Mouse (Mus musculus) heart, embryonic 16.5 days (tissue): ENCODE measurements around the gene Rcbtb2. TPM values are rescaled to one million over a fixed set of nuclear protein-coding genes. Genes with fewer than 3 reads are reported as not detected.

ENCODE experiments used
- ATAC-seq: fragments of 200-750 bp; cut with Nextera tagmentation; replicated peaks from 2 replicates; pipeline ENCODE4 v1.8.0; 2017; ENCODE audit warnings: moderate number of reproducible peaks; ENCODE audit not compliant: insufficient read depth, low FRiP score; ENCODE audit errors: extremely low read depth
- H3K27ac ChIP-seq: fragments of 300-500 bp; sonication (generic); 2 replicates; pipeline ENCODE4 v1.5.1; 2014; ENCODE audit warnings: mild to moderate bottlenecking, low read length, control low read depth, moderate library complexity
- H3K27me3 ChIP-seq: fragments of 300-500 bp; sonication (generic); 2 replicates; pipeline ENCODE4 v1.6.1; 2014; ENCODE audit warnings: low read length, mixed read lengths; ENCODE audit not compliant: control insufficient read depth, insufficient read depth
- H3K36me3 ChIP-seq: fragments of 300-500 bp; sonication (generic); 2 replicates; pipeline ENCODE4 v1.6.1; 2014; ENCODE audit not compliant: control insufficient read depth, insufficient read depth
- H3K4me1 ChIP-seq: fragments of 300-500 bp; sonication (generic); 2 replicates; pipeline ENCODE4 v1.6.1; 2014; ENCODE audit warnings: low read length, mixed read lengths; ENCODE audit not compliant: control insufficient read depth, insufficient read depth
- H3K4me2 ChIP-seq: fragments of 300-500 bp; sonication (generic); 2 replicates; pipeline ENCODE4 v1.6.1; 2014; ENCODE audit warnings: low read depth, mild to moderate bottlenecking, control low read depth, low read length
- H3K4me3 ChIP-seq: fragments of 300-500 bp; sonication (generic); 2 replicates; pipeline ENCODE4 v1.5.1; 2014; ENCODE audit warnings: mild to moderate bottlenecking, control low read depth, low read length
- H3K9ac ChIP-seq: fragments of 300-500 bp; sonication (generic); 2 replicates; pipeline ENCODE4 v1.6.1; 2014; ENCODE audit warnings: low read length, control low read depth
- H3K9me3 ChIP-seq: fragments of 300-500 bp; sonication (generic); replicated peaks from 2 replicates; pipeline ENCODE4 v1.6.1; 2016; ENCODE audit warnings: low read length; ENCODE audit not compliant: control insufficient read depth
- WGBS: fragments of 180-500 bp; shearing (Covaris S2); extraction: QIAGEN DNeasy Blood & Tissue Kit; methylation state at CpG from one replicate; pipeline ENCODE4 v1.1.7; 2014; 5-methylcytosine and 5-hydroxymethylcytosine counted together
- polyA plus RNA-seq: library from polyadenylated mRNA; unstranded; fragments of >200 nt; fragmentation: Nextera tagmentation; extraction: Ambion mirVana; gene quantifications from 2 replicates; pipeline ENCODE4 v1.2.1, GENCODE M21; 2015

Gene Rcbtb2
- polyA plus RNA-seq, 1 experiment from 2014 or later = 77.3 TPM

DNA sequence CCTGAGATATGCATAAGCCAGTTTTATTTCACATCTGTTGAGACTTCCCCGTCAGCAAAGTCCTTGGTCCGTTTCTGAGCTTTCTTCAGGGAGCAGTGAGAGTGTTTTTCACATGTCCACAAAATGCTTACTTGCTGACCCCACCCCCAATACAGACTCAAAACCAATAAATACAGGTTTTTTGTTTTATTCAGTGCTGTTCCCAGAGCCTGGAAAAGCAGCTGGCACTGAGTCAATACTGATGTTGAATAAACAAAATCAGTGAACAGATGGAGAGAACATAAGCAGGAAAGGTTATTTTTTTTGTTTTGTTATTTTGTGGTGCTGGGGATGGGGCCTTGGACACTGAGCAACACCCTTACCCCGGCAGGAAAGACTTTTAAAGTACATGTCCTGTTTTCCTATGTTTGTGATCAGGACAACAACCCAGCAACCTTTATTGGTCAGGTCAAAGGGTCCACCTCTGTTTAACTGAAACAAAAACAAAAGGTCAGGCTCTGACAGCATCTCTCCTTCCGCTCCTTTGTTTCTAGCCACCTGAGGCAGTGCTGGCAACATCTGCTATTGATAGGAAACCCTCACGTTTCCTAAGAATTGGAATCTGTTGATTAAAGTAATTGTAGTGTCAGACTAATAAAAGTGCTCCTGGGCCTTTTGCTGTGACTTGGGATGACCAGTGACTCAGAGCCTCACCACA lies 108.6 kb downstream of the Rcbtb2 start:
- 56% methylated on average over 5 of the region's 5 CpGs for WGBS
- no peak for ATAC-seq
- H3K27ac ChIP-seq = peak overlapping the region; percentile 46

DNA sequence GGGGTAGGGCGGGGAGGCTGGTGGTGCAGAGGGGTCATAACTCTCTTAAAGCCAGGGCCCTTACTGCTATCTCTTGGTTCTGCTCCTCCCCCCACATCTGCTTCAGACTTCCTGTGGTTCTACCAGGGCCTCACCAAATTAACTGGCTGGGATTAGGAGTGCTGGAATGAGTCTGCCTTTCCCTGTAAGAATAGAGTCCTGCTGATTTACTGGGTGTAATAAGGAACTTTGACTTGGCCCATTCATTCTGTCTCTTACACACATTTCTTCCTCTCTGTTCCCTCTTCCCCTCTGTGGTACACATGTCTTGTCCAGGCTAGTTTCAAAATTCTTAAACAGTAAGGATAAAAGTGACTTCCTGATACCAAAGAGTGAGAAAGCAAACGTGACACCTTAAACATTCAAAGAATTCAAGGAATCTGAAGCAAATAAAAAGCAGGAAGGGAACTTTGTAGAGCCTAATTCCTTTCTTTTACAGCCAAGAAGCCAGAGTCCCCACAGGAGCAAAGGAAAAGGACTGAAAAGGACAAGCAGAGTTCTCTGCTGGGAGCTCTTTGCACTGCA lies 111.7 kb downstream of the Rcbtb2 start:
- Histone ChIP-seq H3K27me3 (no peaks in the 10 kb centered on the region), H3K9ac (no peak overlapping the region; the same call in 1 of the 2 replicates), H3K27ac (peak overlapping the region; percentile 71), H3K4me3 (no peak overlapping the region), H3K4me1 (peaks cover 11% of the 10 kb centered on the region), H3K36me3 (no peaks in the 10 kb centered on the region; the same call in 1 of the 2 replicates), H3K9me3 (peaks cover 4% of the 10 kb centered on the region; the same call in 1 of the 2 replicates), H3K4me2 (no peak overlapping the region)
- 15% methylated on average over 2 of the region's 2 CpGs for WGBS
- no peak for ATAC-seq

More for the DNA sequence above, 108.6 kb downstream of the Rcbtb2 start:
- Histone ChIP-seq H3K27me3 (no peaks in the 10 kb centered on the region), H3K9me3 (peaks cover 4% of the 10 kb centered on the region; the same call in 1 of the 2 replicates), H3K4me3 (no peak overlapping the region), H3K9ac (no peak overlapping the region; the same call in 1 of the 2 replicates), H3K4me2 (no peak overlapping the region), H3K4me1 (peaks cover 19% of the 10 kb centered on the region), H3K36me3 (no peaks in the 10 kb centered on the region; the same call in 1 of the 2 replicates)

GRCm38 (mm10) chr14:73237848-73238321 lies 115.0 kb downstream of the Rcbtb2 start, which contains the start of gene Lpar6:
Gene Lpar6, plus strand, starts transcription at chr14:73237895.
- H3K4me1 ChIP-seq = peaks cover 11% of the 10 kb centered on the region
- H3K4me2 ChIP-seq = peak within 1 kb of the TSS; percentile 66
- peaks cover 5% of the 10 kb centered on the region; the same call in 1 of the 2 replicates for H3K36me3 ChIP-seq
- peak; percentile 82 for ATAC-seq
- peak within 1 kb of the TSS; percentile 80 for H3K9ac ChIP-seq
- peak within 1 kb of the TSS; percentile 67 for H3K4me3 ChIP-seq
- under 1% methylated on average over 19 of the region's 19 CpGs for WGBS
- H3K27me3 ChIP-seq = no peaks in the 10 kb centered on the region
- peak within 1 kb of the TSS; percentile 90 for H3K27ac ChIP-seq
- peaks cover 2% of the 10 kb centered on the region; the same call in 1 of the 2 replicates for H3K9me3 ChIP-seq

- Histone ChIP-seq H3K36me3 (peaks cover 5% of the 10 kb centered on the region; the same call in 1 of the 2 replicates), H3K4me2 (peak overlapping the region; percentile 66), H3K27ac (peak overlapping the region; percentile 90), H3K9me3 (peaks cover 2% of the 10 kb centered on the region; the same call in 1 of the 2 replicates), H3K27me3 (no peaks in the 10 kb centered on the region), H3K9ac (peak overlapping the region; percentile 80), H3K4me1 (peaks cover 11% of the 10 kb centered on the region), H3K4me3 (peak overlapping the region; percentile 67)
- ATAC-seq = peak; percentile 88
- WGBS = under 1% methylated on average over 20 of the region's 20 CpGs
Observed at GRCm38 (mm10) chr14:73238498-73239250, 115.8 kb downstream of the Rcbtb2 start.

DNA sequence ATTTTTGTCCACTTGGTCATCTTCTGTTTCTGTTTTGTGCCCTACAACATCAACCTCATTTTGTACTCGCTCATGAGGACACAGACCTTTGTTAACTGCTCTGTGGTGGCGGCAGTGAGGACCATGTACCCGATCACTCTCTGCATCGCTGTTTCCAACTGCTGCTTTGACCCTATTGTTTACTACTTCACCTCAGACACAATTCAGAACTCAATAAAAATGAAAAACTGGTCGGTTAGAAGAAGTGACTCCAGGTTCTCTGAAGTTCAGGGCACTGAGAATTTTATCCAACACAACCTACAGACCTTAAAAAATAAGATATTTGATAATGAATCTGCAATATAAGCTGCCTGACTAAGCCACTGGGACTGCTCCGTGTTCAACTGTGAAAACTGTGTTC lies 116.5 kb downstream of the Rcbtb2 start:
- H3K4me3 ChIP-seq = peak overlapping the region; percentile 67
- H3K4me2 ChIP-seq = peak overlapping the region; percentile 66
- peaks cover 10% of the 10 kb centered on the region for H3K4me1 ChIP-seq
- H3K9me3 ChIP-seq = peaks cover 2% of the 10 kb centered on the region; the same call in 1 of the 2 replicates
- under 1% methylated on average over 6 of the region's 6 CpGs for WGBS
- peaks cover 5% of the 10 kb centered on the region; the same call in 1 of the 2 replicates for H3K36me3 ChIP-seq
- peak; percentile 52; the same call in 1 of the 2 replicates for ATAC-seq
- no peaks in the 10 kb centered on the region for H3K27me3 ChIP-seq
- peak overlapping the region; percentile 90 for H3K27ac ChIP-seq
- H3K9ac ChIP-seq = peak overlapping the region; percentile 80

- peaks cover 5% of the 10 kb centered on the region; the same call in 1 of the 2 replicates for H3K36me3 ChIP-seq
- H3K27me3 ChIP-seq = no peaks in the 10 kb centered on the region
- no peak for ATAC-seq
- H3K9ac ChIP-seq = no peak overlapping the region; the same call in 1 of the 2 replicates
- H3K4me1 ChIP-seq = peaks cover 5% of the 10 kb centered on the region; the same call in 1 of the 2 replicates
- H3K4me3 ChIP-seq = no peak overlapping the region
- no peak overlapping the region for H3K27ac ChIP-seq
- H3K9me3 ChIP-seq = peaks cover 2% of the 10 kb centered on the region; the same call in 1 of the 2 replicates
- WGBS = 37% methylated on average over 3 of the region's 3 CpGs
- no peak overlapping the region for H3K4me2 ChIP-seq
Observed at GRCm38 (mm10) chr14:73239857-73240256, 117.0 kb downstream of the Rcbtb2 start.

- H3K4me2 ChIP-seq = no peak overlapping the region
- peaks cover 5% of the 10 kb centered on the region; the same call in 1 of the 2 replicates for H3K36me3 ChIP-seq
- H3K9me3 ChIP-seq = no peaks in the 10 kb centered on the region
- 0 out of 2 replicates have a peak, but pooled peaks cover 2% of the 10 kb centered on the region for H3K4me1 ChIP-seq
- no peak overlapping the region for H3K4me3 ChIP-seq
- no peaks in the 10 kb centered on the region for H3K27me3 ChIP-seq
- WGBS = 91% methylated on average over 2 of the region's 2 CpGs
- no peak overlapping the region for H3K9ac ChIP-seq
- peak overlapping the region; percentile 19; the same call in 1 of the 2 replicates for H3K27ac ChIP-seq
- no peak for ATAC-seq
Observed at GRCm38 (mm10) chr14:73244061-73244597, 121.3 kb downstream of the Rcbtb2 start.

GRCm38 (mm10) chr14:73250056-73250455 lies 127.2 kb downstream of the Rcbtb2 start:
- ATAC-seq = no peak
- 96% methylated on average over 2 of the region's 2 CpGs for WGBS
- Histone ChIP-seq H3K36me3 (no peaks in the 10 kb centered on the region), H3K9me3 (no peaks in the 10 kb centered on the region), H3K27me3 (no peaks in the 10 kb centered on the region), H3K4me2 (no peak overlapping the region), H3K4me1 (no peaks in the 10 kb centered on the region), H3K27ac (no peak overlapping the region), H3K4me3 (no peak overlapping the region), H3K9ac (no peak overlapping the region)
